Comparison of ENCODE assay signal across 40 mouse cellular contexts in genomic region chr1:134173081-134173480, GRCm38 (mm10). TPM values are rescaled to one million over a fixed set of nuclear protein-coding genes. Genes with fewer than 3 reads are reported as not detected.
"Had no signal": no experiment of that assay in that cellular context is flagged by ENCODE, and none has a peak within 500 bp of the region (broad histone marks: within the 10 kb centered on the region; RNA-seq: fewer than 3 reads in every experiment).

No protein-coding gene starts in this region.

- H3K27ac ChIP-seq: heart, adult 2 months; heart, embryonic 10.5 days; heart, embryonic 13.5 days; heart, embryonic 15.5 days; hindbrain, embryonic 10.5 days; hindbrain, embryonic 12.5 days; hindbrain, embryonic 13.5 days; hindbrain, embryonic 14.5 days; hindbrain, embryonic 15.5 days; hindbrain, postnatal 0 days; intestine, embryonic 15.5 days; kidney, embryonic 15.5 days; kidney, postnatal 0 days; layer of hippocampus, adult 2 months had no signal

- H3K36me3 ChIP-seq: heart, embryonic 10.5 days; heart, embryonic 12.5 days; heart, embryonic 13.5 days; heart, embryonic 15.5 days; hindbrain, embryonic 10.5 days; hindbrain, embryonic 12.5 days; hindbrain, embryonic 13.5 days; hindbrain, embryonic 15.5 days; intestine, embryonic 15.5 days; kidney, embryonic 15.5 days had no signal

- H3K4me2 ChIP-seq: heart, embryonic 11.5 days; heart, embryonic 12.5 days; heart, embryonic 13.5 days; heart, embryonic 15.5 days; hindbrain, embryonic 12.5 days; hindbrain, embryonic 13.5 days; hindbrain, embryonic 14.5 days; hindbrain, embryonic 15.5 days; intestine, embryonic 15.5 days; kidney, embryonic 15.5 days had no signal

- H3K4me3 ChIP-seq: heart, adult 2 months; heart, embryonic 10.5 days; heart, embryonic 12.5 days; heart, embryonic 13.5 days; heart, embryonic 15.5 days; hindbrain, embryonic 10.5 days; hindbrain, embryonic 12.5 days; hindbrain, embryonic 13.5 days; hindbrain, embryonic 15.5 days; intestine, embryonic 15.5 days; kidney, embryonic 15.5 days; layer of hippocampus, adult 2 months had no signal

- H3K27me3 ChIP-seq: heart, embryonic 12.5 days; heart, embryonic 13.5 days; heart, embryonic 15.5 days; hindbrain, embryonic 12.5 days; hindbrain, embryonic 13.5 days; hindbrain, embryonic 15.5 days; intestine, embryonic 15.5 days; kidney, embryonic 15.5 days had no signal

- DNase-seq: heart, adult 2 months; heart, postnatal 10 days; heart, postnatal 14 days; heart, postnatal 36 days; heart, postnatal 4 days; kidney, adult 11 months; kidney, adult 18-20 months; kidney, adult 2 months; kidney, adult 8-10 months; kidney, adult 9 months; kidney, postnatal 10 days; kidney, postnatal 14 days; kidney, postnatal 25 days; kidney, postnatal 36 days; kidney, postnatal 4 days; layer of hippocampus, adult 9-11 months had no signal

- H3K9me3 ChIP-seq: heart, embryonic 10.5 days; heart, embryonic 12.5 days; heart, embryonic 13.5 days; heart, embryonic 15.5 days; hindbrain, embryonic 10.5 days; hindbrain, embryonic 12.5 days; hindbrain, embryonic 13.5 days; hindbrain, embryonic 15.5 days; intestine, embryonic 15.5 days; kidney, embryonic 15.5 days had no signal

- H3K9ac ChIP-seq: heart, embryonic 12.5 days; heart, embryonic 13.5 days; heart, embryonic 15.5 days; hindbrain, embryonic 12.5 days; hindbrain, embryonic 13.5 days; hindbrain, embryonic 14.5 days; hindbrain, embryonic 15.5 days; intestine, embryonic 15.5 days; kidney, embryonic 15.5 days had no signal

- ATAC-seq: hindbrain, embryonic 16.5 days; hindbrain, postnatal 0 days; inflammation-experienced regulatory T-cells, adult 6 months; intestine, embryonic 15.5 days; intestine, embryonic 16.5 days; intestine, postnatal 0 days had no signal

- H3K4me1 ChIP-seq: hindbrain, embryonic 10.5 days; hindbrain, embryonic 12.5 days; hindbrain, embryonic 13.5 days; hindbrain, embryonic 15.5 days had no signal

RNA-seq across cellular contexts. Expression of gene Mybph, which starts 20.2 kb away (rescaled TPM):
- total RNA-seq: heart, adult 2 months; heart, postnatal 14 days; heart, postnatal 25 days; heart, postnatal 36 days; heart, postnatal 4 days; hematopoietic stem cell, adult 5-6 weeks; hindbrain, postnatal 0 days; layer of hippocampus, adult 18-20 months; layer of hippocampus, adult 2 months; layer of hippocampus, postnatal 10 days had no signal
- polyA plus RNA-seq: inflammation-experienced regulatory T-cells, adult 6 months; intestine, embryonic 14.5 days; intestine, postnatal 0 days had no signal
